Mouse (Mus musculus) WW6 (cell line): ENCODE data around the gene Nrip3.

Experiments
- DNase-seq: peaks from one replicate; pipeline ENCODE4 v3.0.0-alpha.2; 2013; ENCODE audit warnings: low read depth, low spot score

Gene Nrip3

GRCm38 (mm10) chr7:109767575-109768350, 14.1 kb downstream of the Nrip3 start:
- no peak for DNase-seq

GRCm38 (mm10) chr7:109764009-109764408, 17.8 kb downstream of the Nrip3 start:
- no peak for DNase-seq

- no peak for DNase-seq
These were observed 25.5 kb downstream of the Nrip3 start for GRCm38 (mm10) chr7:109756291-109756690.

GRCm38 (mm10) chr7:109754034-109754433, 27.8 kb downstream of the Nrip3 start:
- no peak for DNase-seq

GRCm38 (mm10) chr7:109752008-109752925, 29.6 kb downstream of the Nrip3 start, which contains the start of gene Tmem9b:
Tmem9b (minus strand) TSS chr7:109752875.
- DNase-seq: no peak

GRCm38 (mm10) chr7:109751427-109752007, 30.3 kb downstream of the Nrip3 start:
- DNase-seq: no peak

GRCm38 (mm10) chr7:109747747-109748146, 34.1 kb downstream of the Nrip3 start:
- no peak for DNase-seq

- DNase-seq: no peak
These were observed 40.1 kb downstream of the Nrip3 start for GRCm38 (mm10) chr7:109741703-109742102.

- no peak for DNase-seq
These were observed 40.8 kb downstream of the Nrip3 start for GRCm38 (mm10) chr7:109741060-109741459.

GRCm38 (mm10) chr7:109739822-109740370, 41.9 kb downstream of the Nrip3 start:
- DNase-seq: no peak

- no peak for DNase-seq
These were observed 47.0 kb downstream of the Nrip3 start for GRCm38 (mm10) chr7:109734806-109735205.

GRCm38 (mm10) chr7:109731626-109732025, 50.2 kb downstream of the Nrip3 start, which contains the start of gene Ascl3:
Ascl3 (minus strand) TSS chr7:109731726.
- DNase-seq: no peak

- DNase-seq: no peak
These were observed 58.1 kb downstream of the Nrip3 start, which contains the start of gene BC051019 for GRCm38 (mm10) chr7:109723697-109724096. BC051019 (minus strand) TSS chr7:109723850.

- DNase-seq: no peak
These were observed 58.7 kb downstream of the Nrip3 start for GRCm38 (mm10) chr7:109723114-109723513.

GRCm38 (mm10) chr7:109722618-109723017, 59.2 kb downstream of the Nrip3 start:
- no peak for DNase-seq

- no peak for DNase-seq
These were observed 62.5 kb downstream of the Nrip3 start for GRCm38 (mm10) chr7:109719286-109719685.

GRCm38 (mm10) chr7:109713434-109713982, 68.3 kb downstream of the Nrip3 start:
- DNase-seq: no peak

GRCm38 (mm10) chr7:109712198-109712597, 69.6 kb downstream of the Nrip3 start:
- no peak for DNase-seq

GRCm38 (mm10) chr7:109710069-109710468, 71.8 kb downstream of the Nrip3 start:
- no peak for DNase-seq

GRCm38 (mm10) chr7:109708961-109709382, 72.9 kb downstream of the Nrip3 start:
- no peak for DNase-seq
